8 mouse cellular contexts compared by ENCODE assay signal in genomic region chr3:96262216-96262875, GRCm38 (mm10). TPM values are rescaled to one million over a fixed set of nuclear protein-coding genes. Genes with fewer than 3 reads are reported as not detected.
DNase-seq lines count a peak whose midpoint lies in the region; ATAC-seq and TF ChIP-seq lines count a peak whose summit lies in the region.

No protein-coding gene starts in this region.

- peak; percentile 80 for ATAC-seq in erythroblast, adult 5-6 weeks (replicated peaks; ENCODE audit: low FRiP score, poor library complexity, severe bottlenecking)
- peak; percentile 80 for ATAC-seq in heart, embryonic 11.5 days (replicated peaks; ENCODE audit: insufficient number of reproducible peaks, low FRiP score, low TSS enrichment)
- ATAC-seq in kidney, embryonic 16.5 days (ENCODE audit: low FRiP score, low TSS enrichment), result peak; percentile 87
- peak; percentile 77 for ATAC-seq in stomach, embryonic 15.5 days (ENCODE audit: insufficient read depth, low FRiP score, low read depth)

- peak overlapping the region; percentile 76 for H3K4me3 ChIP-seq in bone marrow macrophage, adult 2 months (ENCODE audit: insufficient read depth, low read length)
- peak overlapping the region; percentile 57 for H3K4me3 ChIP-seq in heart, embryonic 11.5 days (ENCODE audit: low read depth, low read length)
- peak overlapping the region; percentile 55 for H3K4me3 ChIP-seq in kidney, embryonic 16.5 days (ENCODE audit: low read length)
- H3K4me3 ChIP-seq in liver, adult 2 months (ENCODE audit: insufficient read depth, low read depth, low read length), result peak overlapping the region; percentile 74
- peak overlapping the region; percentile 47 for H3K4me3 ChIP-seq in myocyte
- H3K4me3 ChIP-seq in stomach, embryonic 15.5 days (replicated peaks), result peak overlapping the region; percentile 64

- no peak for TF ChIP-seq POLR2A in bone marrow macrophage, adult 2 months (IDR thresholded peaks at IDR 0.05; ENCODE audit: borderline replicate concordance, low read depth, low read length)
- peak; percentile 59; the same call in 1 of the 2 replicates for TF ChIP-seq POLR2A in liver, adult 2 months (IDR thresholded peaks at IDR 0.05; ENCODE audit: extremely low read depth, insufficient read depth, low read length)
- TF ChIP-seq POLR2A in myocyte (IDR thresholded peaks at IDR 0.05; ENCODE audit: insufficient read length, low read depth), result peak; percentile 65

- H3K4me1 ChIP-seq in bone marrow macrophage, adult 2 months (ENCODE audit: control insufficient read depth, insufficient read depth, low read length), result peaks cover 24% of the 10 kb centered on the region
- H3K4me1 ChIP-seq in heart, embryonic 11.5 days (ENCODE audit: control insufficient read depth, insufficient read depth, low read length), result peaks cover 5% of the 10 kb centered on the region
- H3K4me1 ChIP-seq in kidney, embryonic 16.5 days (ENCODE audit: insufficient read depth, low read length), result peaks cover 23% of the 10 kb centered on the region
- H3K4me1 ChIP-seq in liver, adult 2 months (ENCODE audit: control insufficient read depth, insufficient read depth, low read length), result peaks cover 9% of the 10 kb centered on the region; the same call in 1 of the 2 replicates
- H3K4me1 ChIP-seq in stomach, embryonic 15.5 days, result peaks cover 13% of the 10 kb centered on the region

- under 1% methylated on average over 19 of the region's 19 CpGs for WGBS in heart, embryonic 11.5 days (ENCODE audit: insufficient replicate concordance)
- under 1% methylated on average over 19 of the region's 19 CpGs for WGBS in kidney, embryonic 16.5 days
- WGBS in liver, adult 2 months, result under 1% methylated on average over 19 of the region's 19 CpGs
- under 1% methylated on average over 19 of the region's 19 CpGs for WGBS in stomach, embryonic 15.5 days

- TF ChIP-seq CTCF in bone marrow macrophage, adult 2 months (IDR thresholded peaks at IDR 0.05; ENCODE audit: low read depth, low read length), result no peak
- TF ChIP-seq CTCF in liver, adult 2 months (IDR thresholded peaks at IDR 0.05; ENCODE audit: low read depth, low read length), result no peak

- peak overlapping the region; percentile 93 for H3K27ac ChIP-seq in bone marrow macrophage, adult 2 months (ENCODE audit: insufficient read depth, low read depth, low read length)
- H3K27ac ChIP-seq in heart, embryonic 11.5 days (ENCODE audit: low read depth, low read length), result peak overlapping the region; percentile 98
- peak overlapping the region; percentile 99 for H3K27ac ChIP-seq in kidney, embryonic 16.5 days (ENCODE audit: low read length)
- H3K27ac ChIP-seq in liver, adult 2 months (replicated peaks; ENCODE audit: insufficient read depth, low read depth, low read length), result peak overlapping the region; percentile 79
- peak overlapping the region; percentile 99 for H3K27ac ChIP-seq in stomach, embryonic 15.5 days

- peak overlapping the region; percentile 87 for H3K4me2 ChIP-seq in heart, embryonic 11.5 days
- peak overlapping the region; percentile 79 for H3K4me2 ChIP-seq in kidney, embryonic 16.5 days (replicated peaks; ENCODE audit: low read depth, low read length)
- H3K4me2 ChIP-seq in myocyte (ENCODE audit: low read depth), result peak overlapping the region; percentile 87
- peak overlapping the region; percentile 73 for H3K4me2 ChIP-seq in stomach, embryonic 15.5 days

- H3K9ac ChIP-seq in heart, embryonic 11.5 days (ENCODE audit: low read depth, low read length), result peak overlapping the region; percentile 88
- peak overlapping the region; percentile 85 for H3K9ac ChIP-seq in kidney, embryonic 16.5 days (replicated peaks; ENCODE audit: low read length)
- peak overlapping the region; percentile 82 for H3K9ac ChIP-seq in liver, adult 2 months (ENCODE audit: low read depth, low read length)
- H3K9ac ChIP-seq in stomach, embryonic 15.5 days, result peak overlapping the region; percentile 66

- H3ac ChIP-seq in myocyte (ENCODE audit: control insufficient read depth, insufficient read length), result peak overlapping the region; percentile 62

- DNase-seq in B cell, adult 2 months, result peak; percentile 71 to 75
- peak; percentile 91 for DNase-seq in liver, adult 2 months (ENCODE audit: extremely low read depth, low read depth, low spot score)

- H3K36me3 ChIP-seq in heart, embryonic 11.5 days (ENCODE audit: control insufficient read depth, insufficient read depth, low read length), result no peaks in the 10 kb centered on the region
- H3K36me3 ChIP-seq in kidney, embryonic 16.5 days (ENCODE audit: insufficient read depth, low read length), result no peaks in the 10 kb centered on the region
- H3K36me3 ChIP-seq in liver, adult 2 months (ENCODE audit: control insufficient read depth, insufficient read depth, low read length), result no peaks in the 10 kb centered on the region
- H3K36me3 ChIP-seq in myocyte (ENCODE audit: control insufficient read depth, insufficient read depth), result no peaks in the 10 kb centered on the region
- H3K36me3 ChIP-seq in stomach, embryonic 15.5 days, result no peaks in the 10 kb centered on the region

- no peaks in the 10 kb centered on the region for H3K27me3 ChIP-seq in heart, embryonic 11.5 days (ENCODE audit: control insufficient read depth, insufficient read depth, low read length)
- no peaks in the 10 kb centered on the region for H3K27me3 ChIP-seq in kidney, embryonic 16.5 days (ENCODE audit: insufficient read depth, low read length)
- no peaks in the 10 kb centered on the region for H3K27me3 ChIP-seq in liver, adult 2 months (ENCODE audit: control insufficient read depth, insufficient read depth, low read length)
- no peaks in the 10 kb centered on the region for H3K27me3 ChIP-seq in myocyte (ENCODE audit: control insufficient read depth, insufficient read depth, insufficient read length)
- H3K27me3 ChIP-seq in stomach, embryonic 15.5 days (replicated peaks), result no peaks in the 10 kb centered on the region

- H3K9me3 ChIP-seq in heart, embryonic 11.5 days (replicated peaks; ENCODE audit: control insufficient read depth, low read length), result no peaks in the 10 kb centered on the region
- H3K9me3 ChIP-seq in kidney, embryonic 16.5 days (ENCODE audit: low read length), result no peaks in the 10 kb centered on the region
- no peaks in the 10 kb centered on the region for H3K9me3 ChIP-seq in stomach, embryonic 15.5 days

- no peaks in the 10 kb centered on the region for H3K79me2 ChIP-seq in liver, adult 2 months (ENCODE audit: control insufficient read depth, insufficient read depth, low read length)
- no peaks in the 10 kb centered on the region for H3K79me2 ChIP-seq in myocyte (ENCODE audit: control insufficient read depth, insufficient read depth)

RNA-seq across cellular contexts. Expression of gene Hist2h4, which starts 0.8 kb away (rescaled TPM):
- polyA plus RNA-seq in bone marrow macrophage, adult 2 months (2012; ENCODE audit: insufficient read depth, insufficient read length, missing spikeins), result 1.9 and 3.1 TPM in 2 replicates
- 114 and 128 TPM in 2 replicates for total RNA-seq in erythroblast, adult 5-6 weeks (2015; ENCODE audit: low replicate concordance)
- 46.8 and 67.0 TPM in 2 replicates for total RNA-seq in erythroblast, adult 5-6 weeks (2017; ENCODE audit: low replicate concordance)
- polyA plus RNA-seq in heart, embryonic 11.5 days (2014; fragmentation: Nextera tagmentation; extraction: Ambion mirVana), result 1.3 and 2.7 TPM in 2 replicates
- 8.0 and 10.8 TPM in 2 replicates for polyA plus RNA-seq in kidney, embryonic 16.5 days (2015; fragmentation: Nextera tagmentation; extraction: Ambion mirVana)
- total RNA-seq in liver, adult 2 months (2014; rRNA removed), result 6.0 and 6.6 TPM in 2 replicates
- 0.75 and 1.5 TPM in 2 replicates for polyA plus RNA-seq in liver, adult 2 months (2012; rRNA removed)
- polyA plus RNA-seq in myocyte (2012; fragmentation: generic; extraction: Trizol), result 1.1 TPM
- polyA plus RNA-seq in stomach, embryonic 15.5 days (2015; fragmentation: Nextera tagmentation; extraction: Ambion mirVana), result 9.7 and 18.1 TPM in 2 replicates

RNA-seq across cellular contexts. Expression of gene Hist2h3b, which starts 6.1 kb away (rescaled TPM):
- polyA plus RNA-seq in bone marrow macrophage, adult 2 months (2012; ENCODE audit: insufficient read depth, insufficient read length, missing spikeins), result 4.8 and 5.0 TPM in 2 replicates
- total RNA-seq in erythroblast, adult 5-6 weeks (2015; ENCODE audit: low replicate concordance), result 373 and 489 TPM in 2 replicates
- 312 and 340 TPM in 2 replicates for total RNA-seq in erythroblast, adult 5-6 weeks (2017; ENCODE audit: low replicate concordance)
- polyA plus RNA-seq in heart, embryonic 11.5 days (2014; fragmentation: Nextera tagmentation; extraction: Ambion mirVana), result 24.3 and 29.5 TPM in 2 replicates
- polyA plus RNA-seq in kidney, embryonic 16.5 days (2015; fragmentation: Nextera tagmentation; extraction: Ambion mirVana), result 35.4 and 45.1 TPM in 2 replicates
- total RNA-seq in liver, adult 2 months (2014; rRNA removed), result 29.2 and 49.8 TPM in 2 replicates
- 5.7 and 5.8 TPM in 2 replicates for polyA plus RNA-seq in liver, adult 2 months (2012; rRNA removed)
- 1.1 TPM for polyA plus RNA-seq in myocyte (2012; fragmentation: generic; extraction: Trizol)
- 62.1 and 69.4 TPM in 2 replicates for polyA plus RNA-seq in stomach, embryonic 15.5 days (2015; fragmentation: Nextera tagmentation; extraction: Ambion mirVana)

RNA-seq across cellular contexts. Expression of gene Hist2h2bb, which starts 7.2 kb away (rescaled TPM):
- polyA plus RNA-seq in bone marrow macrophage, adult 2 months (2012; ENCODE audit: insufficient read depth, insufficient read length, missing spikeins), result 3.1 and 3.6 TPM in 2 replicates
- total RNA-seq in erythroblast, adult 5-6 weeks (2015; ENCODE audit: low replicate concordance), result 715 and 759 TPM in 2 replicates
- 2,995 and 4,039 TPM in 2 replicates for total RNA-seq in erythroblast, adult 5-6 weeks (2017; ENCODE audit: low replicate concordance)
- 6.6 and 7.1 TPM in 2 replicates for polyA plus RNA-seq in heart, embryonic 11.5 days (2014; fragmentation: Nextera tagmentation; extraction: Ambion mirVana)
- 14.8 TPM in 2 replicates for polyA plus RNA-seq in kidney, embryonic 16.5 days (2015; fragmentation: Nextera tagmentation; extraction: Ambion mirVana)
- 30.4 and 30.7 TPM in 2 replicates for total RNA-seq in liver, adult 2 months (2014; rRNA removed)
- not detected in 2 replicates for polyA plus RNA-seq in liver, adult 2 months (2012; rRNA removed)
- polyA plus RNA-seq in myocyte (2012; fragmentation: generic; extraction: Trizol), result 3.7 TPM
- polyA plus RNA-seq in stomach, embryonic 15.5 days (2015; fragmentation: Nextera tagmentation; extraction: Ambion mirVana), result 8.2 and 11.2 TPM in 2 replicates

RNA-seq across cellular contexts. Expression of gene Hist2h3c1, which starts 15.9 kb away (rescaled TPM):
- polyA plus RNA-seq in bone marrow macrophage, adult 2 months (2012; ENCODE audit: insufficient read depth, insufficient read length, missing spikeins), result 4.9 and 7.4 TPM in 2 replicates
- 16.7 and 20.9 TPM in 2 replicates for total RNA-seq in erythroblast, adult 5-6 weeks (2015; ENCODE audit: low replicate concordance)
- total RNA-seq in erythroblast, adult 5-6 weeks (2017; ENCODE audit: low replicate concordance), result 15.1 TPM in 1 of 2 replicates, not detected in the other
- 0.66 and 1.2 TPM in 2 replicates for polyA plus RNA-seq in heart, embryonic 11.5 days (2014; fragmentation: Nextera tagmentation; extraction: Ambion mirVana)
- polyA plus RNA-seq in kidney, embryonic 16.5 days (2015; fragmentation: Nextera tagmentation; extraction: Ambion mirVana), result 0.24 and 1.1 TPM in 2 replicates
- total RNA-seq in liver, adult 2 months (2014; rRNA removed), result not detected in 2 replicates
- not detected in 2 replicates for polyA plus RNA-seq in liver, adult 2 months (2012; rRNA removed)
- polyA plus RNA-seq in myocyte (2012; fragmentation: generic; extraction: Trizol), result not detected
- 1.9 and 2.5 TPM in 2 replicates for polyA plus RNA-seq in stomach, embryonic 15.5 days (2015; fragmentation: Nextera tagmentation; extraction: Ambion mirVana)

RNA-seq across cellular contexts. Expression of gene Hist2h2aa1, which starts 17.0 kb away (rescaled TPM):
- not detected in 2 replicates for polyA plus RNA-seq in bone marrow macrophage, adult 2 months (2012; ENCODE audit: insufficient read depth, insufficient read length, missing spikeins)
- total RNA-seq in erythroblast, adult 5-6 weeks (2015; ENCODE audit: low replicate concordance), result not detected in 2 replicates
- 1,803 and 3,861 TPM in 2 replicates for total RNA-seq in erythroblast, adult 5-6 weeks (2017; ENCODE audit: low replicate concordance)
- polyA plus RNA-seq in heart, embryonic 11.5 days (2014; fragmentation: Nextera tagmentation; extraction: Ambion mirVana), result 7.9 and 13.4 TPM in 2 replicates
- 12.9 and 14.2 TPM in 2 replicates for polyA plus RNA-seq in kidney, embryonic 16.5 days (2015; fragmentation: Nextera tagmentation; extraction: Ambion mirVana)
- 230 and 263 TPM in 2 replicates for total RNA-seq in liver, adult 2 months (2014; rRNA removed)
- polyA plus RNA-seq in liver, adult 2 months (2012; rRNA removed), result 428 and 563 TPM in 2 replicates
- polyA plus RNA-seq in myocyte (2012; fragmentation: generic; extraction: Trizol), result not detected
- 23.0 and 26.2 TPM in 2 replicates for polyA plus RNA-seq in stomach, embryonic 15.5 days (2015; fragmentation: Nextera tagmentation; extraction: Ambion mirVana)

Comparison
In these comparisons a context has a peak if more than half of its experiments do, and no peak if none do; other contexts are left out.
1. Peak in every context shown above with its lines: DNase-seq, ATAC-seq, H3K4me3 ChIP-seq and H3K27ac ChIP-seq.